Mouse (Mus musculus) spleen, adult 2 months (tissue): ENCODE measurements at regions not wholly inside any gene's neighbourhood (a gene's known extent, or its start where the extent isn't known, plus 50 kb on each side); places are given as distances from the start of the nearest gene placed in this dataset.

ENCODE experiments used
- CTCF ChIP-seq: fragments of 200-500 bp; IDR thresholded peaks from 2 replicates; pipeline ENCODE4 v1.5.1; 2011; ENCODE audit warnings: mild to moderate bottlenecking, inconsistent platforms; ENCODE audit not compliant: insufficient read depth, insufficient read length, insufficient replicate concordance; ENCODE audit errors: extremely low read depth
- POLR2A ChIP-seq: fragments of 200-500 bp; IDR thresholded peaks from 2 replicates; pipeline ENCODE4 v1.6.1; 2011; ENCODE audit warnings: low read depth, low read length, inconsistent platforms

DNA sequence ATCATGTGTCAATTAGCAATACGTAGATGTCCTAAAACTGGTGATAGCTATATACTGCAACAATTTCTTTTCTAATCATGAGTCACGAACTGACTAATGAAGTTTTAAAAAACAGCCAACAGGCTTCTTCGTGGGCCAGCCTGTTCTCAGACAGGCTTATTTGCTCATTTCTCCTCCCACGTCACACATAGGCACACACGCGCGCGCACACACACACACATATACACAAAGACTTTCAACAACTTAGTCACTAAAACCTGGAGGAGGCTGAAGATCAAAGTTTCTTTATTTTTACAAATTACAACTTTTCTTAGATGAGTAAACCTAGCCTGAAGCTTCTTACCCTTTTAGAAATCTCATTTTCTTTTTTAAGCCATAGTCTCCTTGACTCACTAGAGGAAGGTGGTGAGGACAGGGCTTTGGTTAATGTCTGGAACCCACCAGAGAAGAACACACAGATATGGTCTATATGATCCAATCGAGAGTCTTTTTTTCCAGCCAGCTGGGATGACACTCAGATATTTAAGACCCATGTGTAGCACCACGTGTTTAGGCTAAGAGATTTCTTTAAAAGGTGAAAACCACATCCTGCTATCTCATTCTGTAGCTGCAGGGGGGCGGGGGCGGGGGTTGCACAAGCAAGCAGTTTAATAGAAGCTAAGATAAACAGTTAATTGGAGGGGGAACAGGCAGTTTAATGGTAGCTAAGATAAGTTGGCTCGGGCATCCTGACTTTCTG, 62.5 kb upstream of the Slc9a9 start:
- TF ChIP-seq POLR2A, result no peak
- TF ChIP-seq CTCF, result no peak
